Mouse (Mus musculus): ENCODE measurements around the gene 1700003E16Rik.

The 1700003E16Rik gene

DNA sequence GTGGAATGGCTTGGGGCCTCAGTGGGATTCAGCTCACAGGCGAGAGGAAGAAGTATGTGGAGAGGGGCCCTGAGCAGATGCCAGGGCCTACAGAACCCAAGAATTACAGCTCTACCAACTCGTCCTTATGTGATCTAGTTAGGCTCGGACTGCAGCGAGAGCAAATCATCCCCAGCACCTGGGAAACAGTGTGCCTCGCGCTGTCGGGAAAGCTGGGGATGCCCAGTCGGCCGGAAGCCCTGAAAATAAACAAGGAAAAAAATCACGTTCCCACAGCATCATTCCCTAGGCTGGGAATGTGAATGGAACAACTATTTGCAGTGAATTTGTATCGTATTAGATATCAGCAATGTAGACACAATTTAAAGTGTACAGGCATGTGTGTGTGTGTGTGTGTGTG, 50.1 kb downstream of the 1700003E16Rik start:
- no peak for DNase-seq (ENCODE audit: low spot score)

DNA sequence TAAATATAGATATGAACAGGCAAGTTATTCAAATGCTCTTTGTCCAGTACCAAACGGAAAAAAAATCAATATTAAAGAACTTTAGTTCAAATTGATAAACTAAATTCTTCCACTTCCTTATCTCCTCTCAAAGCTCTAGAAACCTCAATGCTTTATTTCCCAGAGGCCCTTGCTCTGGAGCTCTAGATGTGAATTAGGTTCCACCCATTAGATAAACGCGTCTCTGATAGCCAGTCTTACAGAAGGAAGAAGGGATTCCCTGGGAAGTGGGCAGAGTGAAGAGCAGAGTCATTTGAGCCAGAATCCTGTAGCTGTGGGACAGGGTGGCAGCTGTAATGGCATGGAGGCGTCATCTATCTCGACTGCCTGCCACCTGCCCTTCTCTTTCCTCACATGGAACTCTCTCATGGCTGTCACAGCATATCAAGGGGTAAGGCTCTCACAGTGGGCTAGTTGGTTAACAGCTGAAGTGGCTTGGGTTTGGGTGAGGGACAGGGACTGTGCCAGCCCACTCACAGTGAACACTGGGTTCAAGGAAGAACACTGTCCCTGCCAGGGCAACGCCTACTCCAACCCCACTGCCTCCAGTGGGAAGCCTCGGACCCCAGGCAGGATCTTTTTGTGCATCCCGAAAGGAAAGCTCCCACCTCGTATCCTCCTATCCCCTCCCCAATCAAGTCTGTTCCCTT, 51.3 kb downstream of the 1700003E16Rik start:
- DNase-seq (ENCODE audit: low spot score): no peak

DNA sequence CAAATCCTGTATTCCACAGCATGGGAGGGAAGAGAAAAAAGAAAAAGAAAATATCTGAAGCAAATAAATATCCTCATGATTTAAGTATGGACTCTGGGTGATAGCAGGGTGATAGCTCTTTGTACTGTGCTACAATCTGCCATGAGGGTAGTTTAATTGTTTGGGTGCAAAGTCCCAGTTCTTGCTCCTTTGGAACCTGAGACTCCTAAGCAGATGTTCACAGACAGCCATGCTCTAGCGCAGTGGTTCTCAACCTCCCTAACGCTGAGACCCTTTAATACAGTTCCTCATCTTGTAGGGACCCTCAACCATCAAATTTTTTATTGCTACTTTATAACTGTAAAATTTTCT, 51.8 kb downstream of the 1700003E16Rik start:
- DNase-seq (ENCODE audit: low spot score): no peak

DNA sequence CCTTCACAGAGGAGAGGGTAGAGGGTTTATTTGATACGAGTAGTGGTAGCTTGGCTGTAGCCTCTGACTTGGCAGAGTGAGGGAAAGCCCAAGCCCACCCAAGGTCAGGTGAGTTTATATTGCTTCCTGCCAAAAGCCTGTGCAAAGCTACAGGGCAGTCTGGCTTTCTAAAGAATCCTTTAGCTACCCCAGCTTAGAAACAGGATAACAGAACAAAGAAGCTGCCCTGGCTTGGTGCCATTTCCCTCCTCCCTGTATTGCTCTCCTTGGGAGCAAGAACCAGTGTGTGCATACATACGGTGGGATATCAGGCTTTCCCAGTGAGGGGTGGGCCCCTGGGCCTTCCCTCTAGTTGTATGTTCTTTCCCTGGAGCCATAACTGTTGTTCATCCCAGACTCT, 54.3 kb downstream of the 1700003E16Rik start:
- no peak for DNase-seq (ENCODE audit: low spot score)

DNA sequence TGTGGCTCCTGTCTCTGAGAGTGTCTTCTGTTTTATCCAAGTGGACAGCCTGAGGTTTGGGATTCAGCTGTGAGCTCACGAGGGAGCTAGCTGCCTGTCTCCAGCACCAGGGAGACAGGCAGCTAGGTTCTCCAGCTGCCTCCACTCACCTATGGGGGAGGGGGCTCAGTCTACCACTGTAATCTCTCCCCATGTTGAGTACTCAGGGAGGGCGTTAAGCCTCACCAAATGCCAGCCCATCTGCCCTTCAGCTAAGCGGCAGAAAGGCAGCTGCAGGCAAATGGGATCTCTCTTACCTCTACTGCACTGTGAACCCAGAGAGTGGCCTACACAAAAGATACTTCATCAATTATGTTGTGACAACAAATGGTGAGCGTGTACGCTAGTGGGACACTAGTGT, 55.3 kb downstream of the 1700003E16Rik start:
- no peak for DNase-seq (ENCODE audit: low spot score)
